Mouse (Mus musculus) heart, adult 18-20 months (tissue): Measurements from ENCODE around the gene Timp3. TPM values are rescaled to one million over a fixed set of nuclear protein-coding genes. Genes with fewer than 3 reads are reported as not detected.
A peak's percentile ranks its signal among the peaks of the same experiment; 100 is the strongest.

Experiments
- DNase-seq, 2 experiments: peaks; one replicate each; pipeline ENCODE4 v3.0.0; 2021 to 2022; ENCODE audit warnings: mixed read lengths in 1 of 2
- long read RNA-seq, 2 experiments: library from polyadenylated mRNA; stranded (forward); transcript quantifications; one replicate each; pipeline ENCODE4 v2.0.0; 2021
- total RNA-seq, 2 experiments: library from RNA; stranded (reverse); gene quantifications; 2 replicates each; pipeline ENCODE4 v1.2.3; 2021

Gene Timp3
- 100 to 1,000 TPM; 161 to 188 TPM for total RNA-seq
- long read RNA-seq, experiment 1, full-length matches to known transcripts = 17 of 35 reads
- long read RNA-seq, experiment 1, partial matches to known transcripts = 17 of 35 reads
- long read RNA-seq, experiment 1, other reads (novel, unspliced or antisense) = 1 of 35 reads
- long read RNA-seq, experiment 2, full-length matches to known transcripts = 8 of 25 reads
- long read RNA-seq, experiment 2, partial matches to known transcripts = 17 of 25 reads
- long read RNA-seq, experiment 2, other reads (novel, unspliced or antisense) = 0 of 25 reads

DNA sequence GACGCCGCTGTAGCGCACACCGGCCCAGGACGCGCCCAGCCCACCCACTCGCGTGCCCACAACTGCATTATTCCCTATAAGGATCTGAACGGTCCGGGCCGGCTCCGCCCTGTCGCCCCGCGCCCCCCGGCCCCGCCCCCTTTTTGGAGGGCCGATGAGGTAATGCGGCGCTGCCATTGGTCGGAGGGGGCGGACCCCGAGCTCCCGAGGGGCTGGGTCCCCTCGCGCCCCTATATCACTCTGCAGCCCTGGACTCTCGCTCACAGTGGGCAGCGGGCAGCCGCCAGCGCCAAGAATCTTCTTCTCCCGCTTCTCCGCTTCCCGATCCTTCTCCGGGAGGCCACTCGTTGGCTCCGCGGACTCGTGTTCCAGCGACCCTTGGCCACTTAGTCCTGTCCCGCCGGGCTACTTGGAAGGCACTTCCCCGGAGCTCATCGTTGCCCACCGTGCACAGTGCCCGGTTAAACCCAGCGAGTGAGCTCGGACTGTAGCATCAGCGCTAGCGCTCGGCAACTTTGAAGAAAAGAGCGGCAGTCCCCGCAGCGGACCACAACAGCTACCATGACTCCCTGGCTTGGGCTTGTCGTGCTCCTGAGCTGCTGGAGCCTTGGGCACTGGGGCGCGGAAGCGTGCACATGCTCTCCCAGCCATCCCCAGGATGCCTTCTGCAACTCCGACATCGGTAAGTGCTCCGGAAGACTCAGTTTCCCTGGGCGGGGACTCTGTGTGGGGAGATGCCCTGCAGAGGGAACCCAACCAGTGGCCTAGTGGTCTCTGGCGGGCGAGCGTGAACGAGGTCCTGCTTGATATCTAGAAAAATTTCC, at the start of gene Timp3:
Timp3 (plus strand) TSS at position 80 of the 824 bp plus-strand sequence.
- peak; percentile 90 to 91 for DNase-seq

DNA sequence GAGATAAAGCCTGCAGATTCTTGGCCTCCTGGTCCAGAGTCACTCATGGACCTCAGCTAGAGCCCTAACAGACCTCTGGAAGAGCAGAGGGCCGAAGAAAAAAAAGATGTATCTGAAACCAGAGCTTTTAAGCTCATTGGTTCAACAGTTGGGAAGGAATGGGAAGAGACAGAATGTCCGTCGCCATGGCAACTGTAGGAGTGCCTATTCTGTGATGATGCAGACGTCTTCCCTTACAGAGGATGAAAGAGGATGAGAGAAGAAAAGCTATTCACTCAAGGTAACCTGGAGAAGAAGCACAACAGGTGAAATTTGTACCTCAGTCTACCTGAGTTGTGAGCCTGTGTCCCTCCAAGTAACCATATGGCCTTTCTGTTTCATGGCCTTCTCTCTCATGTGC, 44.0 kb upstream of the Timp3 start:
- no peak for DNase-seq

- DNase-seq = no peak
These were observed 43.1 kb upstream of the Timp3 start for GRCm38 (mm10) chr10:86257045-86257444.

- no peak for DNase-seq
These were observed 42.1 kb upstream of the Timp3 start for GRCm38 (mm10) chr10:86258046-86258445.

GRCm38 (mm10) chr10:86258992-86259391, 41.2 kb upstream of the Timp3 start:
- DNase-seq = no peak

DNA sequence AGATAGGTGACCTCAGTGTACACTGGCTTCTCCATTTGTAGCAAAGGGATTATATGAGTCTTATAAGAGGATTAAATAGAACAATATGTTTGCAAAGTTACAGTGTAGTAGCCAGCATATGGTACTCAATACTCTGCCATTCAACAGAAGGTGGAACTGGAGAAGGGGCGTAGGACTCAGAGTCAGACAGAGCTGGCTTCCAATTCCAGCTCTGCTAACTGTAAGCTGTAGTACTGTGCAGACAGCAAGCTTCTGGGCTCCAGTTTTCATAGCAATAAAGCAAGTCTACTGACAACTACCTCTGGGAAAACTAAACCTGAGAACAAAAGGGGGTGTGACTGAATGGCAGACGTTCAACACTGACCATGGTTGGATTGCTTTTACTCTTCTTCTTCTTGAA, 38.4 kb upstream of the Timp3 start:
- DNase-seq = no peak

DNA sequence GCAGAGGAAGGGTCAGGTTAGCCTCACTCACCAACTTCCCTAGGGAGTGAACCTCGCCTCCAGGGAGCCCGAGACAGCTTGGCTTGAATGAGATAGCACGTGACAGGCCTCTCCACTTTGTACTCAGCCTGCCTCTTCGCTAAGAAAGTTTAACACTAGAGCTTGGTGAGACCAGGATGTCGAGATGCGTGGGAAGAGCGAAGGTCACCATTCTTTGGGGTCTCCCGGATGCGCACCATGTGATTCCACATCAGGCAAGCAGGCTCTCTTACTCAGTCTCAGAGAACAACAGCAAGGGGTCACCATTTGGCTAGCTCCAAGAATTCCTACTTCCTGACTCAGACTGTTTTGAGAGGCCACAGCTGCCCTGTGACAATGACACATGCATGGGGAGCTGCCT, 35.6 kb upstream of the Timp3 start:
- DNase-seq = peak; percentile 55 to 62

DNA sequence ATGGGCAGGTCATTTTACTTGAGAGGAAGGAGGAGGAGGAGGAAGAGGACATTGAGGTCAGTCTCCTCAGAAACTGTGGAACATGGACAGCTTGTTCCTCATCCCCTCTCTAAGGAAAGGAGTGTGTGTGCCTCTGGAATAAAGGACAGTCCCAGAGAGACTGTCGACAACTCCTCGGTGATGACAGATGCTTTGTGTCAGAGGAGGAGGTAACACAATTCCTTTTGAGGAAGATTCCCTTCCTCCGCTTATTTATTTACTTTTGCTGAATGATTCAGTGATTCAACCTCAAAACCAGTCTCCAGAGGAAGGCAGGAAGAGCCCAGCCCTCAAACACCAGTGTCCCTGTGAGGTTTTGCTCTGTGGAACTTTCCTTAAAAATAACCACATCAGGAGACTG, 29.9 kb upstream of the Timp3 start:
- peak; percentile 42 to 79 for DNase-seq

GRCm38 (mm10) chr10:86272826-86273225, 27.3 kb upstream of the Timp3 start:
- peak; percentile 28 to 43 for DNase-seq

DNA sequence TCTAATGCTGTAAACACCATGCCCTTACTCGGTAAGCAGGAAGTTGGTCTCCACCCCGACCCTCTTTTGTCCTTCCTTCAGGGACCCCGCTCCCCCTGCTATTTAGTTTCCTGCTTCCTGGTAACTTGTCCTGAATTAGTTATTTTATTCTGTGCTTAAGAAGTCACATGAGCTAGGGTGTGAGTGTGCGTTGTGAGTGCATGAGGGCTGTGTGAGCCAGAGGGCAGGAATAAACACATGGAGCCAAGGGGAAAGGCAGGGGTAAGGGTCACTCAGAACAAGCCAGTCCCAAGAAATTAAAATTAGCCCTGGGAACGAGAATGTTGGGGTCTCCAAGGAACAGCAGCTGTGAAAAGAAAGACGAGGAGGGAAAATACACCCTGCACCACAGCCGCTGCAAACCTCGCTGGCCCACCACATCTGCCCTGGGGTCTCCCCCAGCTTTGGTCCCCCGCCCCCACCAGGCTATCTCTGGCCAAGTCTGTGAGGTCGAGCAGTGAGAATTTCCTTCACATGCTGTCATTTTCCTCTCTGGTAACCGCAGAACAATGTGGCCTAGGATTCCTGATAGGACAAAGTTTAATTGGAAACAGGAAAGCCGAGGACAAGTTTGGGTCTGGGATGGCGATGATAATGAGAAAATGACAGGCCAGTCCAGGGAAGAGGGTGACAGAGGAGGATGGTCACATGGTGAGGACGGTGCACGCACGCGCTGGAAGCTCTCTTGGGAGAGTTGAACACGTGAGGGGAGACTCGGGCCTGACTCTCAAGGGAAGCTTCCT, 26.6 kb upstream of the Timp3 start:
- DNase-seq = peak; percentile 78 to 86

DNA sequence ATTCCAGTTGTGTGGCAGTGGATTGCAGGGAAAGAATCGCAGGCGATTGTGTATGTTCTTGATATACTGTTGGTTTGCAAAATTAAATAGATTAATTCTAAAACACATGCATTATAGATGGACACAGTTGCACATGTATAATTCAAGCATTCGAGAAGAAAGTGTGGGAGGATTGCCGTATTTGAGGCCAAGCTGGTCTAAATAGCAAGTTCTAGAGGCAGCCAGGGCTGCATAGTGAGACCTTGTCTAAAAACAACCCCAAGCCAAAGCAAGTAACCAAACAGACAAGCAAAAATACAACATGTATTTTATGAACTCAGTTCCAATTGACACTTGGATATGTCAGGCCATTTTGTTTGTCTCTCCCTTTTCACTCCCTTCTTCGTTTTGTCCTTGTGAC, 24.6 kb upstream of the Timp3 start:
- DNase-seq = no peak

- no peak for DNase-seq
These were observed 22.8 kb upstream of the Timp3 start for GRCm38 (mm10) chr10:86277327-86277726.

- DNase-seq = no peak
These were observed 21.7 kb upstream of the Timp3 start for GRCm38 (mm10) chr10:86278481-86278880.

GRCm38 (mm10) chr10:86279579-86280168, 20.5 kb upstream of the Timp3 start:
- DNase-seq = no peak

GRCm38 (mm10) chr10:86281238-86281637, 18.9 kb upstream of the Timp3 start:
- DNase-seq = peak in 1 of 2 experiments; percentile 33

DNA sequence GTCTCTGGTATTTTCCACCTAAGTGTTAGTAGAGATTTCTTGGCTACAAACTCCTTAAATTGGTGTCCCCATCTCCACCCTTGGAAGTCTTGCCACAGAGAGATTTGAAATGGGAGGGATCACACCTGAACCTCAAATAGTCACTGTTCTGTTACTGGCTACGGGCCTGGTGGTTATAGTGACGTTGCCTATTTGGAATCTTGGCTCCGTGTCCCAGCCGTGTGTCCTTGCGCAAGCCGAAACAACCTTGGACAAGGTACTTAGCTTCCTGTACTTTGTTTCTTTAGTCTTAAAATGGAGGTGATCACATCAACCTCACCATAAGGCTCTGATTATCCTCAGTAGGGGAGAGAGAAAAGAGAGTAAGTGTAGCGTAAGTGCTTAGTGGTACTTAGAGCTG, 13.7 kb upstream of the Timp3 start:
- peak; percentile 57 to 60 for DNase-seq

GRCm38 (mm10) chr10:86290109-86290771, 9.9 kb upstream of the Timp3 start:
- DNase-seq = no peak

GRCm38 (mm10) chr10:86293880-86294279, 6.3 kb upstream of the Timp3 start:
- DNase-seq = no peak

GRCm38 (mm10) chr10:86294599-86295365, 5.4 kb upstream of the Timp3 start:
- no peak for DNase-seq

DNA sequence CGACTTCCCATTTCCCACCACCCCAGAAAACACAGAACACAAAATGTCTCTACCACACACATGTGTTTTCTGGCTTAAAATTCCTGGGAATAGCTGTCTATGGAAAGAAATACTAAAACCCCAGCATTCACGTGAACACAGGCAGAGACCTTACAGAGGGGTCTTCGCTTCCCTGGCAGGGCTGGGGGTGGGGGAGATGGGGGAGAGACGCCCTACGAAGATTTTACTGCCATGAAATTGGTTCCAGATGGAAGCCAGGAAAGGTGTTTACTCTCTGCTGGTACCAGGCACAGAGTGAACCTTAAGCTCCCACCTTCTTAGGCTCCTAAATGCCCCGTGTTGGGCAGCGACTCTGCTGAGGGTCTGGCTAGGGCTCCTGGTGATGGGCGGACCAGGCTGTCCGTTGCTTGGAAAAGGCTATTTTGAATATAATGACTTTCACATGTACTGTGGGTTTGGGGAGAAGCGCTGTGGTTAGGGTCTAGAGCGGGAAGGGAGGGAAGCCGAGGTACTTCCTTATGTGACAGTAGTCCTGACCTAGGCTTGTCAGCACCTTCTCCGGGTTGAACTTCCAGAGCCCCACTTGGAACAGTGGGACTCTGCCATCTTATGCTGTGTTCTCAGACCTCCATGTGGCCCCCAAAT, 4.6 kb upstream of the Timp3 start:
- DNase-seq = no peak
